In the genomic region with DNA sequence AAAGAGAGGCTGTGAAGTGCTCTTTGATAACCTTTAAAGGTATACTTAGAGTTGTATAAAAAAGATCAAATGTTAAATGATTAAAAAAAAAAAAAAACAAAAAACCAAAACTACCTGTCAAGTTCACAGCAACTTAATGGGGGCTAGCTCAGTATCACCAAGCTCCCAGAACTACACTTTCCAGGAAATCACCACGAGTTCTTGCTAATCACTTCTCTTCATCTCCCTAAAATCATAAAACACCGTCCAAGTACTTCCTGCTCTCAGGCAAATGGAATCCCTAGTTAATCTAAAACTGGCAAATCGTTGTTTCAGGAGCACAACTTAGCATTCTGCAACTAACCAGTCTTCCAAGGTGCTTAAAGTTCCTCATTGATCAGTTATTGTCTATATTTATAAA, we compare ENCODE assay signal across 14 mouse cellular contexts.
"Had no signal": no experiment of that assay in that cellular context is flagged by ENCODE, and none has a peak within 500 bp of the region (broad histone marks: within the 10 kb centered on the region; RNA-seq: fewer than 3 reads in every experiment).

No protein-coding gene starts in this region.

- H3K4me3 ChIP-seq: kidney, embryonic 15.5 days; left cerebral cortex, adult 2 months; limb, embryonic 15.5 days; midbrain, embryonic 10.5 days; myocyte; neural tube, embryonic 15.5 days had no signal

- H3K4me2 ChIP-seq: kidney, embryonic 15.5 days; limb, embryonic 15.5 days; neural tube, embryonic 15.5 days had no signal

- H3K36me3 ChIP-seq: limb, embryonic 15.5 days; neural tube, embryonic 15.5 days had no signal

- H3K27me3 ChIP-seq: kidney, embryonic 15.5 days; limb, embryonic 15.5 days; neural tube, embryonic 15.5 days had no signal

- H3K27ac ChIP-seq: kidney, embryonic 15.5 days; left cerebral cortex, adult 2 months; limb, embryonic 15.5 days; midbrain, embryonic 10.5 days; neural tube, embryonic 15.5 days had no signal

- DNase-seq: kidney, adult 18-20 months; kidney, postnatal 14 days; lung, adult 18-20 months; lung, postnatal 4 days; midbrain, embryonic 14.5 days; right cerebral cortex, adult 18-20 months; spleen, adult 18-20 months; thymus, postnatal 36 days had no signal

- H3K9me3 ChIP-seq: kidney, embryonic 15.5 days; limb, embryonic 15.5 days; midbrain, embryonic 10.5 days; neural tube, embryonic 15.5 days had no signal

- H3K9ac ChIP-seq: kidney, embryonic 15.5 days; limb, embryonic 15.5 days; neural tube, embryonic 15.5 days had no signal
